Mouse (Mus musculus) cerebellum, adult 9-11 months (tissue): ENCODE results near the gene Tnrc6b.
"Not testable (repeated sequence)": the region's sequence is repeated elsewhere in the genome, so short reads cannot be mapped to it uniquely, and the experiment has no call there.

Source experiments
- DNase-seq: peaks from one replicate; pipeline ENCODE4 v3.0.0; 2022

Gene Tnrc6b

DNA sequence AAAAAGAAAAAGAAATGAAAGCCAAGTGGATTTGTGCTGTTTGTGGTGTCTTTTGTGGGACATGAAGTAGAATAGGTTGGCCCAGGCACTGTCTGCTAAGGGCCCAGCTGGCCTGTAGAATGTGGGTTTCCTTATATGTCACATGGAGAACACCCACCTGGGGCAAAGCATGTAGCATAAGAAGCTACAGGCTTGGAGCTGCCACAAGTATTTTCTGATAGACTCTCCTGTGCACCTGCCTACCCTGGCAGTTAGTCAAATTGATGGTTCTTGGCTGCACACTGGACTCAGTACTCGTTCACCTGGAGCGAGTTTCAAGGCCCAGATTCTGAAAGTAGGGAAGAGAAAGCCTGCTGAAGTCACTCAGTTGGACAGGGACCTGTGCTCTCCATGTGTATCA, 7.6 kb upstream of the Tnrc6b start:
- DNase-seq = peak; percentile 51

DNA sequence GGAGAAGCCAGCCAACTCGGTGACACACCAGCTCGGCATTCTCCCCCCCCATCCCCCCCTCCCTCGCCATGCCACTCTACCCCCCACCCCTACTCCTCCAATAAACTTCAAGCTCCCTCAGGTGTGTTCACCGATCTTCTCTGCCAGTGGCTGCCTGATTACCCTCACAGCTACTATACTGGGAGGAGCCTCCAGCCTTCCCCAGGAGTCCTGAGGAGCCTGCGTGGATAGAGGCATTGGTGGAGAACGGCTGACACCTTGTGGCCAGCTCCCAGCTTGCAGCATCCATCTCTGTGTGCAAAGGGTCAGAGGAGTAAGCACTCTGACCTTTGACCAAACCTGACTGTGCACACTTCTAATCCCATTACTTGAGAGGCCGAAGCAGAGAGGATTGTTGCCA, 6.8 kb upstream of the Tnrc6b start:
- peak; percentile 88 for DNase-seq

DNA sequence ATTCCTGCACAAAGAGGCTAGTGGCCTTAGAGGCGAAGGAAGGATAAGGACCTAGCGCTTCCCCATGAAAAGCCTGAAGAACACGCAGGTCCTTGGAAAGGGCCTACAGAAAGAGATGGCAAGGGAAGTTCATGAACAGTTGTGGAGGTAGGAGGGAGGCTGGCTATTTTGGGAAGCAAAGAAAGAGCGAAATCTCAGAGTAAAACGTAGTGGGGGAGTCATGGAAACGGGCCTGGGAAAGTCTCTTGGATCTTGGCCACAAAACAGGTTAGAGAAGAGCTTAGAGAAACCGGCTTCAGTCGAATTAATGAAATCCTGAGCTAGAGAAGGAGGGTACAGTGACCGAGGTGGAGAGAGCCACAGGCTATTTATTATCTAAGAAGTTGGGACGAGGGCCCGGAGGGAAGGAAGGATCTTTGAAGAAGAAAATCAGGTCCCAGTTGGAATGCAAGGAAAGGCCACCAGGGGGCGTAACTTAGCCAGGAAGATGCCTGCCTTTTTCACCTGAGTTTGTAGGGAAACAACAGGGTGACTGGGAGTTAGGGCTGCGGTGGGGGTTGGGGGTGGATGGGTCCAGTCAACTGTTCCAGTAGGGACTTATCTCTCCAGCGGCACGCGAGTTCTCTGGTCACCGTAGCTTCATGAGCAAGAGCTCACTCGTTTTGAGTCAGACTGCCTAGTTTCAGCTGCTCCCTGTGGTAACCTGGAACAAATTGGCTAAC, 5.1 kb upstream of the Tnrc6b start:
- DNase-seq = peak; percentile 84

DNA sequence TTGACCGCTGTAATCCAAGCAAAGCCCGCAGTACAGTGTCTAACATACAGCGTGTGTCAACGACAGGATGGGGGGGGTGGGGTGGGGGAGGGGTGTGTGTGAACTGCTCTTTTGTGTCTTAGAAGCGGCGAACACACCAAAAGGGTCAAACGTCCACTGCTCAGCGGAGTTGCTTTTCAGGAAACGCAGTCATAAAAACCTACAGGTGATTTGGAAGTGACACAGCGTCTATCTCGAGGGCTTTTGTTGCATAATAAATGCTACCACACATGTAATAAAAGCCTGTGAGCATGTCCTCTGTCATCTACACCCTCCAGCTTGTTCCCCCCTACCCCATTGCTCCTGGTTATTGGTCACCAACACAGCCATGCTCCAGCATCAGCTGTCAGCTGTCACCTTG, 4.5 kb upstream of the Tnrc6b start:
- DNase-seq = no peak

DNA sequence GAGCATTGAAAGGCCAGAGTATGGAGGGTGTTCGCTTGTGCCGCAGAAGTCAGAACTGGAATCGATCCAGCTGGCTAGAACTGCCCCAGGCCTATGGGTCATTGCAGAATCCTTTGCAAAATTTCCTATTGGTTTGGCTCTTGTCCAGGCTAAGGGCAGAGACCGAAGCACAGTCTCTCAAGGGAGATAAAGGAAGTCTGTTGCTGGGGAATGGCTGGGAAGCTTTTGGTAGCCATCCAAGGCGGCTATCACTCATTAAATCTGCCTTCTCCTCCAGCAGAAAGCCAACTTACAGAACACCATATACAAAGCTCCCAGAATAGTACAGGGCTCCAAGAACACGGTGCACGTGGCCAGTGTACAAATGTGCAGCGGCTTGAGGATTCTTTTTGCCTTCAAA, 4.0 kb upstream of the Tnrc6b start:
- peak; percentile 69 for DNase-seq

DNA sequence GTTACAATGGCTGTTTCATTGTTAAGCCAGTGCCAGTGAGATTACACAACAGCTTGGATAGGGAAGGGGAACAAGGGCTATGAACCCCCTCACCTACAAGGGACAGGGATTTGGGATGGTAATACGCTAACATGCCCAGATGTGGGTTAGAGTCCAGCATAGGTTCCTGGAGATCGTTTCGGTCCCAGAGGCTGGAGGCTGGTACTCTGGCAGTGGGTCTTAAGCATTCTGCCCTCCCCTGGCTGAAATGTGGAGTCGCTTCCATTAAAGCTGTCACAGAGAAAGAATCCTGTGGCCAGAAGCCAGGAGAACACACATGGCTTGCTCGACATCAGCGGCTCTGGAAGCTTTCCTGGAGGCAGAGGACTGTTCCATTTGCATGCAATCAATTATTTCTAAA, 1.5 kb upstream of the Tnrc6b start:
- peak; percentile 75 for DNase-seq

DNA sequence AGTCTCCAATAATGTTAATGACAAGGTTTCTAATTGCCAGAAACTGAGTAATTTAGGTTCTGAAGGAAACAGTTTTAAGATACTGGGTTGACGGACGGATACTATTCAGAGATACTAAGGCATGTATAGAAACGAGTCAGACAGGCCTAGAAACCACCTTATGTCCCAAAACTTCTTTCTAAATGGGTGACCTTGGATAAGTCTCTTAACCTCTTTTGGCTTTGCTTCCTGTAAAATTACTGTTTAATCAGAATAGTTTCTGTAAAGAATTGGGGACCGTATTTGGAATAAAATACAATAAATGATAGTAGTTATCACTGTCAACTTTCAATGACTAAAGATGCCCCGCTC, 881 bp upstream of the Tnrc6b start:
- DNase-seq = no peak

DNA sequence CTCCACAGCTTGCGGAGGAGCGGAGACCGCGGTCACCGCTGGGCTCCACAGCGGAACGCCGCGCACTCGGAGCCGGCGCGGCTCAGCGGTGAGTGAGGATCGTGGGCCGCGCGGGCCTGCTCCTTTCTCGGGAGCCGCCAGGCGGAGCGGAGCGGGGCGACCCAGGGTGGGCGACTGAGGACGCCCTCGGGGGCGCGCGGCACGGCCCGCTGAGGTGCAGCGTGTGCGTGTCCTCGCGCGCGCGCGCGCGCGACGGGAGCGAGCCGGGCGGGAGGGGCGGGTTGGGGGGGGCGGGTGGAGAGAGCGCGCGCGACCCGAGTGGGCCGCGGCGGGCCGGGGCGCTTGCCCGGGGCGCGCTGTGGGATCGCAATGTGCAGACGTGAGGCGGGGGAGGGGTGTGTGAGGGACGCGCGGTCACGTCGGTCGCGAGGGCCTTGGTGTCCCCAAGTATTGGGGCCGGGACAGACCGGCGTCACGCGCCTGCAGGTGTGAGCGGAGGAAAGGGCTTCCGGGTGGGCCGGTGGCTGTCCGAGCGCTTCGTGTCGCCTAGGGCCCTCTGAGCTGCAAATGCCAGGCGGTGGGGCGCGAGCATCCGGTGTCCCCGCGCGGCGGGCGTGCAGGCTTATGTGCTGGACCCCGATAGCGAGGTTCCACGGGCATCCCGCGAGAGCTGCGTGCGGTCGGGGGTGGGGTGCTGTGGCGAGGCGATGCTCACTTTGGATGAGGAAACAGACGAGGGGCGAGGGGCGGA, 463 bp downstream of the Tnrc6b start:
- DNase-seq = peak; percentile 81

DNA sequence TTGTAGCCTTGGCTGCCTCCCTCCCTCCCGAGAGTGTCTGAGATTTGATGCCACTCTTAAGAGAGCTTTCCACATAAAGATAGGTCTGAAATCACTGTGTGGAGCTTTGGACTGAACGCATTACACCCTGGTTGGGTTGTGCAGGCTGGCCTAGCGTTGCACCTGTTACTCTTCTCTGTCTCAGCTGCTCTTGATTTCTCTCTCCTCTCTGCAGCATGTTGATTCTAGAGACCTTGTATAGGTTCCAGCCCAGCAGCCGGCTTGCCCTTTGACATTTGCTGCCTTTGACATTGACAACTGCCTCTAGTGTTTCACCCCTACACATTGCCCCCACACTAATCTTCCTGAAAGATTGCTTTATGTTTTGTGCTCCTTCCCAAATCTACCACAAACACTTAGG, 3.2 kb downstream of the Tnrc6b start:
- DNase-seq = no peak

DNA sequence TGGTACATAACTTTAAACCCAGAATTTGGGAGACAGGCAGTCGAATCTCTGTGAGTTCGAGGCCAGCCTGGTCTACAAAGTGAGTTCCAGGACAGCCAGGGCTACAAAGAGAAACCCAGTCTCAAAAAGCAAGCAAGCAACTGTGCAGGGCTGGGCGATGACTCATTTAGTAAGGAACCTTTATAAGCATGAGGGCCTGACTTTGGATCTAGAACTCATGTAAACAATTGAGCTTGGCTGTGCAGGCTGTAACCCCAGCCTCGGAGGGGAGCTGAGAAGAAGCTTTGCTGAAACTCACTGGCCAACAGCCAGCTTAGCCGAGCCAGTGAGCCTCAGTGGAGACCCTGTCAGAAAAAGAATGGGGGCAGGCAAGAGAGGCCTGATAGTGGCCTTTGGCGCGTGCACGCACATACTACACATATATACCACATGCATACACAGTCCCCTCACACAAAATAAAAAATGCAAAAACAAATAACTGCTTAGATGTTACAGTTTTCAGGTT, 5.6 kb downstream of the Tnrc6b start:
- DNase-seq = no peak

DNA sequence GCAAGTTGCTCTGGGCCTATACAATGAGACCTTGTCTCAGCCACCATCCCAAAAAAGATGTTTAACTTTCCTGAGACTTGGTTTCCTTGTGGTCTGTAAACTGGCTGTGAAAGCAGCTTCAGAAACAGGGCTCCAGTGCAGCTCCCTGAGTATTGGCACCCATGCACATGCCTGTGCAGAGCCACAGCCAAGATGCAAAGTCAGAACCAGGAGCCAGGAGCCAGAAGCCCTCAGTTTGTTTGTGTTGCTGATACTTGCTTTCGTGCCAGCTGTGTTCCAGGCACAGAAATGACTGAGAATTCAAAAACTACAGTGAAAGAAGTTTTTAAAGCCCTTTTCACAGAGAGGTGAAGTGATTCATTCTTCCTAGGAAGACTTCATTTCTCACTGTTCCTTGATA, 6.3 kb downstream of the Tnrc6b start:
- no peak for DNase-seq

DNA sequence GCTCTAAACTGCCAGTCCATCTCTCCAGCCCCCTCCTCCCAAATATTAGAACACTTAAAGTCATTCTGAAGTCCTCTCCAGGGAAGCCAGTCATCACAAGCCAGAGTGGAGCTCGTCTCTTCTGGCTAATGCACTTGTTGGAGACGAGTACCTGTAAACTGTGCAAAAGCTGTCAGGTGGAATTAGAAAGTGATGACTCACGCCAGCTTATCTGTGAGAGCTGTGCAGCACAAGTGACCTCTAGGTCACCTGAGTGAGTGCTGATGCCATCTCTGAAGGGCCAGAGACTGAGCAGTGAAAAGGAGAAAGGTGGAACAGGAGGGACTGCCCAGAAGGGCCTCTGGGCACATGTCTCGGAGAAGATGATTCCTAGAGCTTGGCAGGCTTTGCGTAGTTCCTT, 9.1 kb downstream of the Tnrc6b start:
- no peak for DNase-seq

DNA sequence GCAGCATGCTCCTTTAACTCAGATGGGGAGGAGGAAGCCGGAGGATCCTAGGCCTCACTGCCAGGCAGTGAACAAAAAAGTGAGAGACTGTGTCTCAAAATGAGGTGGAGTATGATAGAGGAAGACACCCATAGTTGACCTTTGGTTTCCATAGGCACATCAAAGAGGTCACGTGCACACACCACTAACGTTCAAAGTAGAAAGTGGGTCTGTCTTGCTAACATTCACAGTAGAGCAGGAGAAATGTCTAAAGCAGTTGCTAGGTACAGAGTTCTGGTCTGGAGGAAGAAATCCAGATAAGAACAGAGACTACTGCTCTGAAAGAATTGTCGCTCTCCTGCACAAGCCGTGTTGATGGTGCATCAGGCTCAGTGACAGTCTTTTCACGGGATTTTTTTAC, 10.7 kb downstream of the Tnrc6b start:
- no peak for DNase-seq

DNA sequence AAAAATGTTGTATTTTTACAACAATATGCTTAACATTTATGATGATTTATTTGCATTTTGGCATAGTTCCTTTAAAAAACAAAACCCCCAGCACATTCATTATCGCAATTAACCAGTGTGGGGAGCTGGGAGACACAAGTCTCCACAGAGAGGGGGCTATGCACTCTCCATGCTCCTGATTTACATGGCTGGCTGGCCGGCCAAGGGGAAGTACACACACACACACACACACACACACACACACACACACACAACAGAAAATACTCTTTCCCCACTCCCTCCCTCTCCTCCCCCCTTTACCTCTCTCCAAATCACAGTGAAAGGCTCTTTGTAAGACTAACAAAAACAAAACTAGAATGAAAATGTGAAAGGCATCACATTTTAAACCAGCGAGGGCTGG, 11.3 kb downstream of the Tnrc6b start:
- no peak for DNase-seq

DNA sequence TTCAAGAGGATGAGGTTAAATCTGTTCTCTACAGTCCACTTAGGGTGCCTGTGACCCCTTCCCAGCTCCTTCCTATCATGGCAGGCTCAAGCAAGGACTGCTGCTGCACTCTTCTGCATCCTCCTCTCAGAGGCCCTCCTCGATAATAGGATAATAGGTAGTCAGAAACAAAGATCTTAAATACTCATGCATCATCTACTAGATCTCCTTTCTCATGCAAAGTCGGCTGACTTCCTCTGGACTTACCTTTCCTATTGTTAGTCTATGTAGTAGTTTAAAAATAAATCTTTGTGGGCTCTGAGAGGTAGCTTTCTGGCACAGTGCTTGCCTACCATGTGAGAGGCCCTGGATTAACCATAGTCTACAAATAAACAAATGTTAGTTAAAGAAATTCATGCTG, 18.4 kb downstream of the Tnrc6b start:
- no peak for DNase-seq

DNA sequence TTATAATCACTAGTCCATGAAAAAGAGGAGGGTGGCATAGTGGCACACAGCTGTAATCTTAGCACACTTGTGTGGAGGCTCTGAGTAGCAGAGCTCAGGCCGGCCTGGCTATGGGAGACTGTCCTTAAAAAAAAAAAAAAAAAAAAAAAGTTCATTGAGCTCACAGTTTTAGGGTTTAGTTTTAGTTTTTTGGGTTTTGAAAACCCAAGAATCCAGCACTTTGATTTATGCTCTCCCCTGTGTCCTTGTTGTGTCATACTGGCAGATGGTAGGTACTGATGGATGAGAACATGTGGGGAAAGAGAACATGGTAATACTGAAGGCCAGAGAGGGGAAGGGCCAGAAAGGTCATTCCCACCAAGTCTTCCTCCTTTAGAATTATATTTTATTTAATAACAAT, 19.9 kb downstream of the Tnrc6b start:
- no peak for DNase-seq

DNA sequence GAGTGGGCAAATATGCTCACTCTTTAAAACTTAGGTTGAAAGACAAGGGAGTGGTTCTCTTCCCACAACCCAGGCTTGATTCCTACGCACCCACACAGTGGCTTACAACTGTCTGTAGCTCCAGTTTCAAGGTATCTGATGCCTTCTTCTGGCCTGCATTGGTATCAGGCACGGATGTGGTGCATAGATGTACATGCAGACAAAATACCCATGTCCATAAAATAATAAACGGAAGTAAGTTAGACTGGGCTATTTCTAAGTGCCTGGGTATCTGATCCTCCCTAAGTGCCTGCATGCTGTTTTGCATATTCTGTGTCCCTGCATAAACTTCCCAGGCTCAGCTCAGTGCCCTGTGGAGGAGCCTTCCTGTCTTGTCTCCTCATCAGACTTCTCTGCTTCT, 20.4 kb downstream of the Tnrc6b start:
- no peak for DNase-seq

DNA sequence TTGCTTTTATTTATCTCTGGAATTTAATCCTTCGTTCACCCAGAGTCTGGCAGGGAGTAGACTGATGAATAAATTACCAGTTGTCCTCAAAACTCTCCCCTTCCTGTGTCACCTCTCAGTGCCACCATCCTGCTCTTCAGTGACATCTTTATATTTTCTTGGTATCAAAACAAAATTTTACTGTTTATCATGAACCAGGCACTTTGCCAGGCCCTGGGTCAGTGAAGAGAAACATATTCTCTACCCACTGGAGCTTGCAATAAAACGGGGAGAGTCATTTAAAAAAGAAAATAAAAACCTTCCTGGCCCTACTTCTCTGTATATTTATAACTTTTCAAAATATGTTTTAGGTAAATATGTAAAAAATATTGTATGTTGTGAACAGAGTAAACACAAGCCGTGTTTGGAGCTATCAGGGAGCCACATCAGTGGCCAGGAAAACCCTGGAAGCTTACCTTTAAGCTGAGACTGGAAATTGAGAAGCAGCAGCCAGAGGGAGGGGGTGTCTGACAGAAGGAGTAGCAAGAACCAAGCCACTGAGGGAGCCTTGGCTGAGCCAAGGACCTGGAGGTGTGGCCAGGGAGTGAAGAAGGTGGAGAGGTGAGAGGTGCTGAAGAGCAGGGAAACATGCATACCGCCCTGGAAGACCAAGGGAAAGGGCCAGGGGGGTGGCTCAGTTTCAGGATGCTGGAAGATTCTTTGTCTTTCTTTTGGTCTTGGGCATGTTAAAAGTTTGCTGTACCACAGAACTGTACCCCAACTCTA, 21.3 kb downstream of the Tnrc6b start:
- DNase-seq = no peak

DNA sequence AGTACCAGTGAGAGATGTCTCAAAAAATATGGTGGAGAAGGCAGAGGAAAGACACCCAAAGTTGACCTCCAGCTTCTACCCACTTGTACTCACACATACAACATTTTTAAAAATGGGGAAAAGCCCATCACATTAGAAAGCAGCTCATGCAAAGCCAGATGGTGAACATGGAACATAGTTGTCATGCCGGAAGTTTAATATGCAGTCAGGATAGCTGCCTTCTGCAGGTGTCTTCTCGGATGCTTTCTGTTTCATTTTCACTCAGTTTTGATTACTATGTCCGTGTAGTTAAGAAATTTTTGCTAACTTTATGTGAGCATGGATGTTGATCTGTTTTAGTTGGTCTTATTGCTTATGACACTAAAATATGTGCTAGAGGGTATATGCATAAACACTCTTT, 24.2 kb downstream of the Tnrc6b start:
- DNase-seq = no peak

DNA sequence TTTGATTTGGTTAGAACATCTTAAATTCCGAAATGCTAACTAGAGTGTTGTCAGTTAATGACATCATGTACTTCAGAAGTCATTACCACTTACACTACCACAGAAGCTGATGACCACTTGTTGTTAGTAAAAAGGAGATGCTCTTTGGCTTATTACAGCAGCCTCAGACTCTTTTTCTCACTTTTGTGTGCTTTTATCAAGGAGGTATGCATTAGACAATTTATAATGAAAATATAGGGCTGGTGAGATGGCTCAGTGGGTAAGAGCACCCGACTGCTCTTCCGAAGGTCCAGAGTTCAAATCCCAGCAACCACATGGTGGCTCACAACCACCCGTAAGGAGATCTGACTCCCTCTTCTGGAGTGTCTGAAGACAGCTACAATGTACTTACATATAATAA, 24.6 kb downstream of the Tnrc6b start:
- not testable (repeated sequence) for DNase-seq

DNA sequence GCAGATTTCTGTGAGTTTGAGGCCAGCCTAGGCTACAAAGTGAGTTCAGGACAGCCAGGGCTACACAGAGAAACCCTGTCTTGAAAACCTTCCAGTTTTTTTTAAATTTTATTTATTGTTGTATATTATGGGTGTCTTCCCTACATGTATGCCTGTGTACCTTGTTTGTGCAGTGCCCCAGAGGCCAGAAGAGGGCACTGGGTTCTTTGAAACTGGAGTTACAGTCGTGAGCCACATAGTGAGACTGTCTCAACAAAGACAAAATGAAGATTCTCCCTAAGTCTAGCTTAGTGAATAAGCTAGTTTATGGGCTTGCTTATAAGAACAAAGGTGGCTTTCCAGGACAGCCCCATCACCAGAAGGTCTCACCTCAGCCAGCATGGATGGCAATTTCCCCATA, 25.4 kb downstream of the Tnrc6b start:
- DNase-seq = no peak

DNA sequence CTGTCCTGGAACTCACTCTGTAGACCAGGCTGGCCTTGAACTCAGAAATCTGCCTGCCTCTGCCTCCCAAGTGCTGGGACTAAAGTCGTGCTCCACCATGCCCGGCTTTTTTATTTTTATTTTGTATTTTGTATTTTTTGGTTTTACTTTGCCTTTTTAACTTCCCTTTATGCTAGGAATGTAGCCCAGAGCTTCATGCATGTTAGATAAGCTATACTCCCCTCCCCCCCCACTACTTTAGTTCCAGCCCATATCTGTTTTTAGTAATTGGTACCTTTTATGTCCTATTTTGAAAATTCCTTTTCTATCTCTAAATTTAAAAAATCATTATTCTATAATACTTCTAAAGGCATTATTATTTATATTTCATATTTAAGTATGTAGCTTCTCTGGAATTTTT, 27.1 kb downstream of the Tnrc6b start:
- DNase-seq = no peak

DNA sequence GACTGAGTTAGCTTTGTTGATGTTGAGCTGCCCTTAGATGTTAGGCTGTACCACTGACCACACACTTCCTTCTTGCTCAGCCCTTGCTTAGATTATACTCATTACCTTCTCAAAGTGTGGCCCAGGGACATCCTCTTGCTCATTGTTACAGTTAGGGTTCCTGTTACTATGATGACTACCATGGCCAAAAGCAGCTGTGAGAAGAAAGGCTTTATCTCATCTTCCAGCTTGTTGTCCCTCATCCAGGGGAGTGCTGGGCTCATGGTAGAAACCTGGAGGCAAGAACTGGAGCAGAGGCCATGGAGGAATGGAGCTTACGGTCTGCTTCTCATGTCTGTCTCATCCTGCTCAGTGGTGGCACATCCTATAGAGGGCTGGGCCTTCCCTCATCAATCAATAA, 28.9 kb downstream of the Tnrc6b start:
- DNase-seq = no peak

DNA sequence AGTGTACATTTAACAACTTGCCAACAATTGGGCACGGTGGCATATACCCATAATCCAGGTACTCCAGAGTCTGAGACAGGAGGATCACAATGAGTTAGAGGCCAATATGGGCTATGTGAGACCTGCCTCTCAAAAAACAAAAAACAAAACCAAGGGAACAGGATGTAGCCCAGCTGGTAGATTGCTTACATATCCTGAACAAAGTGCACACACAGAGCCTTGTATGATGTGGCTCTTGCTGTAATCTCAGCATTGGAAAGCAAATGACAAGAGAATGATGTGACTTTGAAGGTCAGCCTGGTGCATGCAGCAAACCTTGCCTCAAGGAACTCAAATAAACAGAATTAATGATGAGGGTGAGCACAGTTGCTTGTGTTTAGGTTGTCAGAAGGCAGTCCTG, 30.7 kb downstream of the Tnrc6b start:
- no peak for DNase-seq
